Mouse (Mus musculus): ENCODE results near the gene Pfkl. TPM values are rescaled to one million over a fixed set of nuclear protein-coding genes. Genes with fewer than 3 reads are reported as not detected.

Pfkl gene
- polyA plus RNA-seq, 1 experiment from 2014 or later: 35.6 TPM

DNA sequence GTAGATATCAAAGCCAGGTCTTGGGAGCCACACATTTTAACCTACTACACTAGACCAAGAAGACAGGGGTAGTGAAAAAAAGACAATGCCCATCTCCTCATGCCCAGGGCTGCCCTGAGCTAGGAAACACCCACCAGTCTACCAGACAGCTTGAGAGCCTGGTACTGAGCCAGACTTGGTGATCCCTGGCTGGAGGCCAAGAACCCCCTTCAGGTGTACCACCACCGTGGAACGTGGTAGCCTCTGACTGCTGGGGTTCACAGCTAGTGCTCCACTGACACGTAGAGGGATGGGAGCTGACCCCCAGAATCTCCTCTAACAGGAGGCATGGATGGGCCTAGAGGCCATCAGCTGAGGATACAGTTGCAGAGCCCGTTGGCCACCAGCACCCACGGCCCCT lies 9.7 kb downstream of the Pfkl start:
- no peak overlapping the region for H3K27ac ChIP-seq (ENCODE audit: low read length)

DNA sequence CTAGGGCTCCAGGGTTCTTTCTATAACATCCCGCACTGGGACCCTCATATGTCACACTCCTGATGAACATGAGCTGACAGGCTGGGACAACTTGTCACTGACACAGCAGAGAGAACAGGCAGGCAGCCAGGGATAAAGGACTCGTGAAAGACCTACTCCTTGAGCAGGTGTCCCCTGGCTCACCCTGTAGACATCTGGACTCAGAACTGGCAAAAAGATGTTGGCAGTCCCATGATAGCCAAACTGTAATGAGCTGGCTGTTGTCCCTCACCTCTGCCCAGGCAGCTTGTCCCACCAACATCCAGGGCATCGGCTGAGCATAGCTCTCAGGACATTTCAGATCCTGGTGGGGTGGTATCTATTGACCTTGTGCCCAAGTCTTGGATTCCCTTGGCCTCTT lies 14.2 kb downstream of the Pfkl start:
- peaks cover 50% of the 10 kb centered on the region for H3K36me3 ChIP-seq (ENCODE audit: insufficient read depth, low read length)
- H3K27me3 ChIP-seq (replicated peaks; ENCODE audit: insufficient read depth, low read length): no peaks in the 10 kb centered on the region
- 79% methylated on average over 3 of the region's 3 CpGs for WGBS
- H3K4me3 ChIP-seq (ENCODE audit: low read depth, low read length): no peak overlapping the region
- ATAC-seq (no peak), DNase-seq (ENCODE audit: low spot score) (no peak)
- TF ChIP-seq EP300 (IDR thresholded peaks at IDR 0.05) (no peak), CTCF (IDR thresholded peaks at IDR 0.05) (no peak)
- no peaks in the 10 kb centered on the region for H3K4me1 ChIP-seq (ENCODE audit: insufficient read depth, low read depth, low read length)
- H3K27ac ChIP-seq (ENCODE audit: low read length): no peak overlapping the region
- no peaks in the 10 kb centered on the region for H3K9me3 ChIP-seq (ENCODE audit: low read length)
- H3K9ac ChIP-seq (replicated peaks; ENCODE audit: low read depth): no peak overlapping the region
- H3K4me2 ChIP-seq (replicated peaks; ENCODE audit: low read depth, low read length): no peak overlapping the region

More for the DNA sequence above, 9.7 kb downstream of the Pfkl start:
- no peak overlapping the region for H3K9ac ChIP-seq (replicated peaks; ENCODE audit: low read depth)
- no peak for ATAC-seq
- peaks cover 50% of the 10 kb centered on the region for H3K36me3 ChIP-seq (ENCODE audit: insufficient read depth, low read length)
- no peaks in the 10 kb centered on the region for H3K27me3 ChIP-seq (replicated peaks; ENCODE audit: insufficient read depth, low read length)
- TF ChIP-seq CTCF (IDR thresholded peaks at IDR 0.05) (no peak), EP300 (IDR thresholded peaks at IDR 0.05) (no peak)
- no peak overlapping the region for H3K4me2 ChIP-seq (replicated peaks; ENCODE audit: low read depth, low read length)
- H3K9me3 ChIP-seq (ENCODE audit: low read length): no peaks in the 10 kb centered on the region
- H3K4me3 ChIP-seq (ENCODE audit: low read depth, low read length): no peak overlapping the region
- WGBS: 89% methylated on average over 5 of the region's 5 CpGs
- H3K4me1 ChIP-seq (ENCODE audit: insufficient read depth, low read depth, low read length): no peaks in the 10 kb centered on the region
- no peak for DNase-seq (ENCODE audit: low spot score)

DNA sequence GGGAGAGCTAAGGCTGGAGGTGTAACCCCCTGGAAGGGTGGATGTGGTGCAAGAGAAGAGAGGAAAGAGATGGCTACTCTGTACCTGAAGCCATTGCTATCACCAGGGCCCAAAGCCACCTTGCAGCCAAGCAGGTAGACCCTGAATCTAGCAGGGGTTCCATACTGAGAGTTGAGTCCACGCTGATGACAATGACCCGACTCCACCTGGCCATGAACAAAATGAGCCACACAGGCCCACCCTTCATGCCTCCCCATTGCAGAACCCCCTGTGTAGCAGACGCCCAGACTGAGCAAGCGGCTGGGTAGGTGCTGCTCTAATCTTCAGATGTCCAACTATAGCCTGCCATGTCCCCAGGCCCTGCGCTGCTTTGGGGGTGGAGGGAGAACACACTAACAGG lies 24.1 kb downstream of the Pfkl start:
- no peak for TF ChIP-seq EP300 (IDR thresholded peaks at IDR 0.05)
- no peak for TF ChIP-seq CTCF (IDR thresholded peaks at IDR 0.05)
- WGBS: 81% methylated on average over 5 of the region's 5 CpGs
- Histone ChIP-seq H3K36me3 (ENCODE audit: insufficient read depth, low read length) (peaks cover 17% of the 10 kb centered on the region; the same call in 1 of the 2 replicates), H3K27me3 (replicated peaks; ENCODE audit: insufficient read depth, low read length) (no peaks in the 10 kb centered on the region), H3K4me1 (ENCODE audit: insufficient read depth, low read depth, low read length) (no peaks in the 10 kb centered on the region), H3K9me3 (ENCODE audit: low read length) (no peaks in the 10 kb centered on the region), H3K9ac (replicated peaks; ENCODE audit: low read depth) (no peak overlapping the region), H3K27ac (ENCODE audit: low read length) (no peak overlapping the region), H3K4me2 (replicated peaks; ENCODE audit: low read depth, low read length) (no peak overlapping the region), H3K4me3 (ENCODE audit: low read depth, low read length) (no peak overlapping the region)
- no peak for ATAC-seq
- DNase-seq (ENCODE audit: low spot score): no peak

DNA sequence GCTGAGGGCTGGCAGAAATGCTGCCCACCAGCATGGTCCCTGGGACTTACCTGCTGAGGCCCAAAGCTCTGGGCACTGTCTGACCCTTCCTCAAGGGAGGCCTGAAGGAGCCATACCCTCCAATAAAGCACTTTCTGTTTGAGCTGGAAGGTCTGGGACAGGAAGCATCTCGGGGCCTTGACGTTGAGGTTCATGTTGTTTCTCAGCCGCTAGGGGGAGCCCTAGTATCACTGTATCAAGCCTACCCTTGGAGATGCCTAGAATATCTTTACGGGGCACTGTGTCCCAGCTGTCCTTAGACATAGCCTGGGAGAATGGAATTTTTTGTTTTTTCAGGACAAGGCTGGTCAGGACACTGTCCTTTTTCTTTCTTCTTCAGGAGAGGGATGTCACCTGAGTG lies 25.2 kb downstream of the Pfkl start:
- Histone ChIP-seq H3K9ac (replicated peaks; ENCODE audit: low read depth) (no peak overlapping the region), H3K27ac (ENCODE audit: low read length) (no peak overlapping the region), H3K36me3 (ENCODE audit: insufficient read depth, low read length) (peaks cover 10% of the 10 kb centered on the region; the same call in 1 of the 2 replicates), H3K9me3 (ENCODE audit: low read length) (no peaks in the 10 kb centered on the region), H3K4me1 (ENCODE audit: insufficient read depth, low read depth, low read length) (no peaks in the 10 kb centered on the region), H3K27me3 (replicated peaks; ENCODE audit: insufficient read depth, low read length) (no peaks in the 10 kb centered on the region), H3K4me3 (ENCODE audit: low read depth, low read length) (no peak overlapping the region), H3K4me2 (replicated peaks; ENCODE audit: low read depth, low read length) (no peak overlapping the region)
- TF ChIP-seq EP300 (IDR thresholded peaks at IDR 0.05) (no peak), CTCF (IDR thresholded peaks at IDR 0.05) (peak; percentile 95)
- peak; percentile 93 for DNase-seq (ENCODE audit: low spot score)
- WGBS: 1% methylated on average over 4 of the region's 4 CpGs
- ATAC-seq: peak; percentile 80

DNA sequence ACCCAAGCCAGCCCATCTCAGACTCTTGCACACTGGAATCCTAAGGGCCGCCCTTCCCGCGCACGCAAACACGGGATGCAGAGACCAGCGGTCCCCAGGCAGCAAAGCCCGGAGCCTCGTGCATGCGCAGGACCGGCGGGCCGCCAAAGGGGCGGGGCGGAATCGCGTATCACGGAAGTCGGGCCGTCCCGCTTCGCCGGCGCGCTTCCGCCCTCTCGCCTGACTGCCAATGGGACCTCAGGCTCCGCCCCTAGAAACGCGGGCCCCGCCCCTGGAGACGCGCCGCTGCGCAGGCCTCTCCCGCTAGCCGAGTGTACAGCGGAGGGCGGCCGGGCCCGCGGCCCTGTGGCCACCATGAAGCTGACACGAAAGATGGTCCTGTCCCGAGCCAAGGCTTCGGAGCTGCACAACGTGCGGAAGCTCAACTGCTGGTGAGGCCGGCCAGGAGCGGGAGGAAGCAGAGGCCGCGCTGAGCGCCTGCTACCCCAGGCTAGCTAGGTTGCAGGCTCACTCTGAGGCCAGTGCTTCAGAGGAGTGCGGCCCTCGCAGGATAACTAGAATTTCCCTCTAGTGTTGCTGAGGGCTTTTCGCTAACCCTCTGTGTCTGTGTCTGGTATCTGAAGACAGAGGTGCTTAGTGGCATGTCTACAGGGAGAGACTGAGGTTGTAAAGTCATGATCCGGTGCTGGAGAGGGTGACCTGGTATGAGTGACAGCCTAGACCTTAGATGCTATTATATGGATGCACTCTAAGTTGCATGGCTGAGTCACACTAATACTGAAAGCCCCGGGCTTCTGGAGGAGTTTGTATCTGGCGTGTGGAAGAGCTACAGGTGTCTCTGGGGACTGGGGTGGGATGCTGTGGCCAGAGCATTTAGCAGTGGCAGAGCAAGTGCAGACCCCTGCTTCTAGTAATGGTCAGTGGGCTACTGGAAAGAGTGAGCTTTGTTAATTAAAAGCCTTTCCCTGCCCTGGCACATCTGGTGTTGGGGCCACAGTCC lies 31.2 kb downstream of the Pfkl start, which contains the start of gene 1810043G02Rik:
1810043G02Rik (plus strand) TSS at position 174 of the 1,000 bp plus-strand sequence.
- WGBS: 2% methylated on average over 56 of the region's 57 CpGs
- Histone ChIP-seq H3K4me3 (ENCODE audit: low read depth, low read length) (peak within 1 kb of the TSS; percentile 62), H3K9me3 (ENCODE audit: low read length) (no peaks in the 10 kb centered on the region), H3K27ac (ENCODE audit: low read length) (no peak within 1 kb of the TSS), H3K27me3 (replicated peaks; ENCODE audit: insufficient read depth, low read length) (no peaks in the 10 kb centered on the region), H3K4me2 (replicated peaks; ENCODE audit: low read depth, low read length) (peak within 1 kb of the TSS; percentile 84), H3K9ac (replicated peaks; ENCODE audit: low read depth) (peak within 1 kb of the TSS; percentile 62), H3K36me3 (ENCODE audit: insufficient read depth, low read length) (no peaks in the 10 kb centered on the region), H3K4me1 (ENCODE audit: insufficient read depth, low read depth, low read length) (no peaks in the 10 kb centered on the region)
- peak; percentile 97 for DNase-seq (ENCODE audit: low spot score)
- ATAC-seq: peak; percentile 99
- TF ChIP-seq EP300 (IDR thresholded peaks at IDR 0.05): no peak

DNA sequence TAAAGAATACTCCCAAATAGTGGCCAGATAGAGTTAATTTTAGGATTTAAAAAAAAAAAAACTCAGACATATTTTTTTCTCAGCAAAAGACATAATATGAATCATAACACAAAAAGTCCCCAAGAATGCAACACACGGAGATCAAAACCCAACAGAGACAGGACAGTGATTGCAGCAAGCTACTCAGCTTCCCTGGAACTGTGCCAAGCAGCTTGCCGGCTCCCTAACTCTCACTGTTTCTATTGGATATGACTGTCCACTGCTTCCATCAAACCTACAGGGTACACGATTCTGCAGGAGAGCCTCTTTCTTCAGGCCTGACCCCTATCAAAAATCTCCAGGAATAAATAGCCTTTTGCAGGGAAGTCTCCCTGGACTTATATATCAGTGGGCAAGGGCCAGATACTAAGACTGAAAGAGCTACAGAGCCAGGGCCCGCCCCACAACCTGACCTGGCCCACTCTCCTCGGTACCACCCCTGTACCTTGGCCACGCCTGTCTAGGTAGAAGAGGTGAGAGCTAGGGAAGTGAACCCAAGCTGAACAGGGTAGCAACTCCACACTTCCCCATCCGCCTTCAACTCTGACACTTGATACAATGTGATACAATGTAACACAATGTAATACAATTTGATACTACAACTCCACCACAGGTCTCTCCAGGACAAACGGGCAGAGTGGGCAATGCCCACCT lies 33.3 kb downstream of the Pfkl start:
- no peak overlapping the region for H3K4me3 ChIP-seq (ENCODE audit: low read depth, low read length)
- H3K9me3 ChIP-seq (ENCODE audit: low read length): no peaks in the 10 kb centered on the region
- no peak overlapping the region for H3K4me2 ChIP-seq (replicated peaks; ENCODE audit: low read depth, low read length)
- TF ChIP-seq CTCF (IDR thresholded peaks at IDR 0.05) (no peak), EP300 (IDR thresholded peaks at IDR 0.05) (no peak)
- no peaks in the 10 kb centered on the region for H3K27me3 ChIP-seq (replicated peaks; ENCODE audit: insufficient read depth, low read length)
- DNase-seq (ENCODE audit: low spot score) (no peak), ATAC-seq (no peak)
- no peaks in the 10 kb centered on the region for H3K36me3 ChIP-seq (ENCODE audit: insufficient read depth, low read length)
- H3K4me1 ChIP-seq (ENCODE audit: insufficient read depth, low read depth, low read length): no peaks in the 10 kb centered on the region
- WGBS: 62% methylated on average over 8 of the region's 8 CpGs
- H3K27ac ChIP-seq (ENCODE audit: low read length): no peak overlapping the region
- no peak overlapping the region for H3K9ac ChIP-seq (replicated peaks; ENCODE audit: low read depth)
